Mouse (Mus musculus): ENCODE data around the gene Gm21981. TPM values are rescaled to one million over a fixed set of nuclear protein-coding genes. Genes with fewer than 3 reads are reported as not detected.

Gm21981 gene
- polyA plus RNA-seq, 1 experiment from 2014 or later, result 0.16 TPM

DNA sequence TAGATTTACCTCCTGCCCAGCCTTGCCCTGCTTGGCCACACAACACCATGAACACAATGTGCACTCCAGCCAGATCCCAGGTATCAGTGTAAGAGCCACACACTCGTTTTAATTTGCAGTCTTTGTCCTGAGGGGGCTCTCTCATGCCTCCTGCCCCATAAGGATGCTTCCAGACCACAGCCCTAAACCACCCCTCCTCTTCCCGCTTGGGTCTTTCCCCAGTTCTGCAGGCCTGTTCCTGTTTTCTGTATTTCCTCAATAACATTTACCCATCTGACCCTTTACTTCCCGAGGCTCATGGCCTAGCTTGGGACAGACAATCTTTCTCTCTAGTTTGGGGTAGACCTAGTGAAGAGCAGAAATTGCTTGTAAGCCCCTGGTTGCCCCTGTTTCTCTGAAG lies 20.8 kb upstream of the Gm21981 start:
- 58% methylated on average over 3 of the region's 3 CpGs for WGBS
- Histone ChIP-seq H3K27ac (no peak overlapping the region; the same call in 1 of the 2 replicates), H3K9me3 (no peaks in the 10 kb centered on the region), H3K27me3 (ENCODE audit: insufficient read depth, poor library complexity, severe bottlenecking) (peaks cover 16% of the 10 kb centered on the region), H3K36me3 (no peaks in the 10 kb centered on the region), H3K4me3 (no peak overlapping the region), H3K4me1 (peaks cover 29% of the 10 kb centered on the region)
- no peak for DNase-seq (ENCODE audit: low spot score)

DNA sequence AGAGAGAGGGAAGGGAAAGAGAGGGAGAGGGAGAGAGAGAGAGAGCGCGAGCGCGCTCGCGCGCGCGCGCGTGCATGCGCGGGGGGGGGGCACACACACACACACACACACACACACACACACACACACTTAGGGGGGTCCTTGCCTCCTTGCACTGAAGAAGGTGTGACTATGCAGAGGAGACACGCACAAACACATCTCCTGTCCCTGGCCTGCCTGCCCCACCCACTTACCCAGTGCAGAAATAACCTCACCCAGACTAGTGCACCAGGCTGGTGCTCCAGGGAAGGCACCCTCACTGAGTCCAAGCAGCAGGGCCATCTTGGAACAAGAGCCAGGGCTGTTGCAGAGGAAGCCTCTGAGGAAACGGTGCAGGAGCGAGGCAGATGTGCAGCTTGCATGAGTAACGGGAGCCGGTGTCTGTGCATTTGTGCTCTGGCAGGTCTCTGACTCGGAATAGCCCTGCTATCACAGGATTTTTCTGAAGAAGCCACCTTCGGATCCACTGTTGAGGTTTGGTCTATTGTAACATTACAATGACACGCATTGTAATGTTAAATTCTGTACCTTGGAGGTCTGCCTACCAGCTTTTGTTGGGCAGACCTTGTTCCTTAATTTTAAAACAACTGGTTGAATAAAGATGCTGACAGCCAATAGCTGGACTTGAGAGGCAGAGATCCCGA lies 18.8 kb upstream of the Gm21981 start:
- 57% methylated on average over 9 of the region's 22 CpGs for WGBS
- Histone ChIP-seq H3K4me1 (peaks cover 34% of the 10 kb centered on the region), H3K4me3 (no peak overlapping the region), H3K36me3 (no peaks in the 10 kb centered on the region), H3K27ac (0 out of 2 replicates have a peak overlapping the region, but pooled peaks have one; percentile 4), H3K9me3 (no peaks in the 10 kb centered on the region), H3K27me3 (ENCODE audit: insufficient read depth, poor library complexity, severe bottlenecking) (peaks cover 16% of the 10 kb centered on the region)
- DNase-seq (ENCODE audit: low spot score), result no peak

DNA sequence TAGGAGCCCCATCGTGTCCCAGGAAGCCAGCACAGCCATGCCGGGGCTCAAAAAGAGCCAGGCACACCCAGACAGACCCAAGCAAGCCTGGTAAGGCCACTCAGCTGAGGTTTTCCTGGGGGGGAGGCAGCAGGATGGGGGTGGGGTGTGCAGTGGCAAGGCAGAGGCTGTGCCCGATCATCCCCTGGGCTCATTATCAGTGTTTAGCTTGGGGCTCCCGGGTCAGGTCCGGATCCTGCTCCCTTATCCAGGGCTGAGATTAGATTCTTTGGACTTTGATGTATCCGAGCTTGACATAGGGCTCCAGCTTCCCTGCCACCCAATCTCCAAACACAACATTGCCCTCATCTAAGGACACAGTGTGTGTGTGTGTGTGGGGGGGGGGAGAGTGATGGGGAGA lies 17.6 kb upstream of the Gm21981 start:
- no peak for DNase-seq (ENCODE audit: low spot score)
- H3K9me3 ChIP-seq, result no peaks in the 10 kb centered on the region
- no peak overlapping the region for H3K4me3 ChIP-seq
- peaks cover 38% of the 10 kb centered on the region for H3K4me1 ChIP-seq
- H3K36me3 ChIP-seq, result no peaks in the 10 kb centered on the region
- WGBS, result 21% methylated on average over 6 of the region's 6 CpGs
- H3K27ac ChIP-seq, result peak overlapping the region; percentile 36; the same call in 1 of the 2 replicates
- H3K27me3 ChIP-seq (ENCODE audit: insufficient read depth, poor library complexity, severe bottlenecking), result peaks cover 20% of the 10 kb centered on the region

DNA sequence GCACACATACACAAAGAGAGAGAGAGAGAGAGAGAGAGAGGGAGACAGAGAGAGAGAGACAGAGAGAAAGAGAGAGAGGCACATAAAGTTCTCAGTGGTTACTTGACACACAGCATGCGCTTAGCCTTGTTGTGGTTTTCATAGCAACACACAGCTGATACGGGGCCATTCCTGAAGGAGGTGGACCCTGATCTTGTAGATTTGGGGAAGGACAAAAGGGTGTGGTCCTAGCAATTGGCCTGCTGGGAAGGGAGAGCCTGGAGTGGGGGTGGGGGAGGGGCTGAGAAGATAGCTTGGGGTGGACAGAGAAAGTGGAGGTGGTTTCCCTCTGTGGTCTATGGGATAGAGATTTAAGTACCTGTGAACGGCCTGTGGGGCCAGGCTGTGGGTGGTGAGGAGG lies 15.8 kb upstream of the Gm21981 start:
- Histone ChIP-seq H3K27me3 (ENCODE audit: insufficient read depth, poor library complexity, severe bottlenecking) (peaks cover 34% of the 10 kb centered on the region), H3K27ac (no peak overlapping the region), H3K9me3 (no peaks in the 10 kb centered on the region), H3K4me1 (peaks cover 39% of the 10 kb centered on the region), H3K36me3 (no peaks in the 10 kb centered on the region), H3K4me3 (no peak overlapping the region)
- 47% methylated on average over 3 of the region's 3 CpGs for WGBS
- no peak for DNase-seq (ENCODE audit: low spot score)

DNA sequence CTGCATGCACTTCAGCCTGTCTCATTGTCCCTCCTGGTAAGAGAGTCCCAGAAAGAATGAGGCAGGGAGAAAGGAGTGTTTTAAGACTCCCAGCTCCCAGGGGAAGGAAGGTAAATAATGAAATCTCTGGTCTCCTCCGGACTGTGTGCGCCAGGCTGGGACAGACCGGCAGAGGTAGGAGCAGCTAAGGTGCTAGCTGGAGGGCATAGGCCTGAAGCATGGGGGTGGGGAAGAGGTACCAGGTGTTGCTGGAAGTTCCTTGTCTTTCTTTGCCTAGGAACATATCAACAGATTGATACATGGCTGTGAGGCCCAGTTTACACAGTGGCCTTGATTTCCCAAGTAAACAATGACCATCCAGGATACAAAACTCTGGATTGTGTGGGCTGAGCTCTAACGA lies 14.7 kb upstream of the Gm21981 start:
- Histone ChIP-seq H3K9me3 (no peaks in the 10 kb centered on the region), H3K36me3 (no peaks in the 10 kb centered on the region), H3K27ac (no peak overlapping the region), H3K4me3 (no peak overlapping the region), H3K27me3 (ENCODE audit: insufficient read depth, poor library complexity, severe bottlenecking) (peaks cover 43% of the 10 kb centered on the region), H3K4me1 (peaks cover 39% of the 10 kb centered on the region)
- WGBS, result 61% methylated on average over 4 of the region's 4 CpGs
- no peak for DNase-seq (ENCODE audit: low spot score)

DNA sequence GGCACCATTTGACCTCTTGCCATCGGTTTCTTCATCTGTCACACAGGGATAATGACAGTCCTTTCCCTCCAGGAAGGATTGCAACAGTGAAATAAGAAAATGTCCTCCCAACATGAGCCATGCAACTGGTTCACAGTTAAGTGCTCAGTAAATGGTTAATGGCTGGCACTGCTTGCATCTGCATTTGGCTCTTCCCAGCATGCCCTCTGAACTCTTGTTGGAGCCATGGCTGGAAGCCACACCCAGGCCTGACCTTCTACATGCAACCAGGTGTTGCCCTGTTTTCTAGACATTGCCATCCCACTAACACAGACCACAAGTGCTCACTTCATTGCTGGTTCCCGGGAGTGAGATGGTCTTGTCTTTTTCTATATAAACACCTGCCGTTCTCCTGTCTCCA lies 13.7 kb upstream of the Gm21981 start:
- Histone ChIP-seq H3K36me3 (0 out of 2 replicates have a peak, but pooled peaks cover 5% of the 10 kb centered on the region), H3K4me3 (no peak overlapping the region), H3K27me3 (ENCODE audit: insufficient read depth, poor library complexity, severe bottlenecking) (peaks cover 53% of the 10 kb centered on the region), H3K4me1 (peaks cover 47% of the 10 kb centered on the region), H3K9me3 (no peaks in the 10 kb centered on the region), H3K27ac (no peak overlapping the region)
- DNase-seq (ENCODE audit: low spot score), result no peak
- 84% methylated on average over 3 of the region's 3 CpGs for WGBS

DNA sequence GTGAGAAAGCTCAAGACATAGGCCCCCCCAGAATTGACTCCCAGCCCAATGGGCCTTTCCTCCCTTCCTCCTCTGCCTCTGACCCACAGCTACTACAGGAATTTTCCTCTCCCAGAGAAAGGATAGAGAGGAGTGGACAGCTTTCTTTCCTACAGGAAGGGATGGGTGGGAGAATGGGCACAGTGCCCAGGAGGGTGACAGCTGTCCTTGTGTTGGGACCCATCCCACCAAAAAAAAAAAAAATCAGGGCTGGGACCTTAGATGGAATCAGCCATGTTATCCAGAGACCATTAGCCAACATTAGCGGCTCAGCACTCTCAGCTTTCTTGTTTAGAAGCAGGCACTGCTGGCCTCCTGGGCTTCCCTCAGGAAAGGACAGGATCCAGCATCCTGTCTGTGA lies 11.9 kb upstream of the Gm21981 start:
- H3K4me1 ChIP-seq, result peaks cover 46% of the 10 kb centered on the region
- DNase-seq (ENCODE audit: low spot score), result no peak
- H3K27me3 ChIP-seq (ENCODE audit: insufficient read depth, poor library complexity, severe bottlenecking), result peaks cover 60% of the 10 kb centered on the region
- no peaks in the 10 kb centered on the region for H3K9me3 ChIP-seq
- H3K36me3 ChIP-seq, result peaks cover 16% of the 10 kb centered on the region
- WGBS, result 58% methylated on average over 1 of the region's 1 CpGs
- H3K27ac ChIP-seq, result no peak overlapping the region
- H3K4me3 ChIP-seq, result no peak overlapping the region

DNA sequence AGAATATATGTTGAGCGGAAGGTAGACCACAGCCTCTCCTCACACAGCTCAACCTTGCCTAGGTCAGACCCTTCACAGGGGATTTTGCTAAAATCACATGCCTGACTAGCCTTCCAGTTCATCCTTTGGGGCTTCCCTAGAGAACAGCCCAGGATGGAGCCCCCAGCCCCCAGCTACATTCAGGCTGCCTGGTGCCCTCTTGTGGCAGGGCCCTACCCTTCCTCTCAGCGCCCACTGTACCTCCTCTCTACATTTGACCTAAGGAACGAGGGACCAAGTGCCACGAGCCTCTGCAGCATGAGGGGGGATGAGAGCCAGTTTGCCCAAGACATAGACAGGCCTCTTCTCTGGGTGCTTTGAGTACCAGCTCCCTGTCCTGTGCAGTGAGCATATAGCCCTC lies 10.4 kb upstream of the Gm21981 start:
- Histone ChIP-seq H3K4me1 (peaks cover 42% of the 10 kb centered on the region), H3K27me3 (ENCODE audit: insufficient read depth, poor library complexity, severe bottlenecking) (peaks cover 58% of the 10 kb centered on the region), H3K4me3 (no peak overlapping the region), H3K9me3 (no peaks in the 10 kb centered on the region), H3K36me3 (peaks cover 26% of the 10 kb centered on the region), H3K27ac (no peak overlapping the region)
- 77% methylated on average over 4 of the region's 4 CpGs for WGBS
- no peak for DNase-seq (ENCODE audit: low spot score)

DNA sequence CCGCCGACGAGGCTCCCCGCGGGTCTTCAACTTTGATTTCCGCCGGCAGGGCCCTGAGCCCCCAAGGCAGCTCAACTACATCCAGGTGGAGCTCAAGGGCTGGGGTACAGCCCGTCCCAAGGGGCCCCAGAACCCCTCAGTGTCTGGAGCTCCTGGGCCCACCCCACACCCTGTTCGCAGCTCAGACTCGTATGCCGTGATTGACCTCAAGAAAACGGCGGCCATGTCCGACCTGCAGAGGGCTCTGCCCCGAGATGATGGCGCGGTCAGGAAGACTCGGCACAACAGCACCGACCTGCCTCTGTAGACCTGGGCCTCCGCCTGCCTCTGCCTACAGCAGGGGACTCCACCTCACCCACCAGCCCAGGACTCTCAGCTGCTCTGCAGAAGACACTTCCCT lies 9.3 kb upstream of the Gm21981 start:
- Histone ChIP-seq H3K9me3 (no peaks in the 10 kb centered on the region), H3K27ac (peak overlapping the region; percentile 69; the same call in 1 of the 2 replicates), H3K36me3 (peaks cover 29% of the 10 kb centered on the region), H3K27me3 (ENCODE audit: insufficient read depth, poor library complexity, severe bottlenecking) (peaks cover 58% of the 10 kb centered on the region), H3K4me3 (peak overlapping the region; percentile 43), H3K4me1 (peaks cover 37% of the 10 kb centered on the region)
- 20% methylated on average over 20 of the region's 20 CpGs for WGBS
- no peak for DNase-seq (ENCODE audit: low spot score)

DNA sequence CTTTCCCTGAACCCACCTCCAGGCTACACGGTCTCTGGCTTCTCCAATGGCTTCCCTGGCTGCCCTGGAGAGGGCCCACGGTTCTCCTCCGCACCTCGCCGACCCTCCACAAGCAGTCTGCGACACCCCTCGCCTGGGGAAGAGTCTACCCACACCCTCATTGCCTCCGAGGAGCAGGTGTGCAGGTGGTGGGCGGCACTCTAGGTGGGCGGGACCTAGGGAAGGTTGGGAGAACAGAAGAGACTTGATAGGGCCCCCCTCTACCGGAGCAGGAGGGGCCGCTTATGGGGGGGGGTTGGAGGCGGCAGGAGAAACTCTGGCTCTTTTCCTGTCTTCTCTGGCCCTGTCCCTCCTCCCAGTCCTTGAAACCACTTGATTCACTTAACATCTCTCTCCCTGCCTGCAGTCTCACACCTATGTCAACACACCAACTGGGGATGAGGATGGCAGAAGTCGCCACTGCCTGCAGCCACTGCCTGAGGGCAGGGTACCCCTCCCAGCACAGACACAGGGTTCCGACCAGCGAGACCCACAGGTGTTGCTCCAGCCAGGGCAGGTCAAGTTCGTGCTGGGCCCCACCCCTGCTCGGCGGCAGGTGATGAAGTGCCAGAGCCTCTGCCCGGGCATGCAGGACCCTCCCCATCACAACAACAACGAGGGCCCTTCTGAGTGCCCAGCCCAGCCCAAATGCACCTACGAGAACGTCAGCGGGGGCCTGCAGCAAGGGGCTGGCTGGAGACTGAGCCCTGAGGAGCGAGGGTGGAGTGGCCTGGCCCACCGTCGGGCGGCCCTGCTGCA lies 8.5 kb upstream of the Gm21981 start:
- no peak for DNase-seq (ENCODE audit: low spot score)
- 27% methylated on average over 28 of the region's 28 CpGs for WGBS
- peak overlapping the region; percentile 43 for H3K4me3 ChIP-seq
- peaks cover 36% of the 10 kb centered on the region for H3K4me1 ChIP-seq
- peaks cover 65% of the 10 kb centered on the region for H3K27me3 ChIP-seq (ENCODE audit: insufficient read depth, poor library complexity, severe bottlenecking)
- H3K27ac ChIP-seq, result peak overlapping the region; percentile 69; the same call in 1 of the 2 replicates
- no peaks in the 10 kb centered on the region for H3K9me3 ChIP-seq
- H3K36me3 ChIP-seq, result peaks cover 29% of the 10 kb centered on the region

DNA sequence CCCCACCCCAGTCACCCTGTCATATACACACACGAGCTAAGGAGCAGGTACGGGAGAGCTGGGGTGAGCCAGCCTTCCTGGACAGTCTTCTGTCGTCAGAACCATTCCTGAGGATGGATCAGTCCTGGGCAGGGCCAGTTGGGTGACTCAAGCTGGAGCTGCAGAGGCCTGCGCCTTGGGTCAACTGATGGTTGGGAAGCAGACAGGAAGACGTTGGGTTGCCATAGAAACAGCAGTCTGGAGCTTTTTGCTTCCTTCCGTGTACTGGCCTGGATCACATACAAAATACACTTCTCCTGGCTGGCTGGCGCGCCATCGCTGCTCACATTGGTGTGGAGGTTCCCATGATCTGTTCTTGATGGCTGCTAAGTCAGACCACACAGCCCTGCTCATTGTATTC lies 7.5 kb upstream of the Gm21981 start:
- H3K27me3 ChIP-seq (ENCODE audit: insufficient read depth, poor library complexity, severe bottlenecking), result peaks cover 63% of the 10 kb centered on the region
- WGBS, result 73% methylated on average over 9 of the region's 9 CpGs
- no peak for DNase-seq (ENCODE audit: low spot score)
- no peaks in the 10 kb centered on the region for H3K9me3 ChIP-seq
- no peak overlapping the region for H3K4me3 ChIP-seq
- peaks cover 32% of the 10 kb centered on the region for H3K4me1 ChIP-seq
- no peak overlapping the region for H3K27ac ChIP-seq
- peaks cover 29% of the 10 kb centered on the region for H3K36me3 ChIP-seq

DNA sequence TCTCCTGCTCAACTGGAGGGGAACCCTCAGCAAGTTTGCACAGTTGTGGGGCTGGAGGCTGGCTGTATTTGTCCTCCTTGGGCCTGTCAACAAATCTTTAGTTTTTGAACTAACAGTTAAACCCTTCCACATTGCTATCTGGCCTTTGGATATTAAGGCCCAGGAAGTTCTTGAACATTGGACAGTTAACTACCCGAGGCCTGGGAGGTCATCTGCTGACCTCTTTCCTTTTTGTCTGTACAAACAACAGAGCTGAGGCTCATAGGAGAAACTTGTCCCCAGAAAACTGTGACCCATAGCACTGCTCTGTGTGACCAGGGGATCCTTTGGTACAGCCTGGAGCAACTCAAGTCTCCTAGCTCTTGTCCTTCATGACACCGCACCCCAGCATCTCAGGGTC lies 4.8 kb upstream of the Gm21981 start:
- H3K27ac ChIP-seq, result no peak overlapping the region
- H3K9me3 ChIP-seq, result no peaks in the 10 kb centered on the region
- peaks cover 29% of the 10 kb centered on the region for H3K36me3 ChIP-seq
- WGBS, result 89% methylated on average over 2 of the region's 2 CpGs
- no peak for DNase-seq (ENCODE audit: low spot score)
- no peak overlapping the region for H3K4me3 ChIP-seq
- H3K4me1 ChIP-seq, result peaks cover 36% of the 10 kb centered on the region
- peaks cover 43% of the 10 kb centered on the region for H3K27me3 ChIP-seq (ENCODE audit: insufficient read depth, poor library complexity, severe bottlenecking)

DNA sequence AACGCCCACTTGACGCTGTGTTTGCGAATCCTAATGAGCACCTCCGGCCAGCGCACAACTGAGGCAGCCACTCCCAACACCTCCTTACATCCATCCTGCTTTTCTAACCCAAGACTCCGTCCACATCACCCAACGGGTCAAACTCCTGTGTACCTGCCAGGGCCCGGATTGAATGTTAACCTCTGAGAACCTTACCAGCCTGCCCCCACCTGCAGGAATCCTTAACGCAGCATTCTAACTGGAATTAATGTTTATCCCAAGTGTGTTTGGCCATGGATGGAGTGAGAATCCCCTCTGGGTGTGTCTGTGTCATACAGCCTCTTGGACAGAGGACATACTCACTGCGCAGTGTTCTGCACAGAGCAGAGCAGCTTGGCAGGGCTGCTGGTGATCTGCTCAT lies 3.9 kb upstream of the Gm21981 start:
- Histone ChIP-seq H3K4me1 (peaks cover 37% of the 10 kb centered on the region), H3K4me3 (no peak overlapping the region), H3K27me3 (ENCODE audit: insufficient read depth, poor library complexity, severe bottlenecking) (peaks cover 41% of the 10 kb centered on the region), H3K27ac (no peak overlapping the region), H3K36me3 (peaks cover 25% of the 10 kb centered on the region), H3K9me3 (no peaks in the 10 kb centered on the region)
- no peak for DNase-seq (ENCODE audit: low spot score)
- 88% methylated on average over 10 of the region's 10 CpGs for WGBS
